Comparison of ENCODE assay signal across 8 mouse cellular contexts in the genomic region with DNA sequence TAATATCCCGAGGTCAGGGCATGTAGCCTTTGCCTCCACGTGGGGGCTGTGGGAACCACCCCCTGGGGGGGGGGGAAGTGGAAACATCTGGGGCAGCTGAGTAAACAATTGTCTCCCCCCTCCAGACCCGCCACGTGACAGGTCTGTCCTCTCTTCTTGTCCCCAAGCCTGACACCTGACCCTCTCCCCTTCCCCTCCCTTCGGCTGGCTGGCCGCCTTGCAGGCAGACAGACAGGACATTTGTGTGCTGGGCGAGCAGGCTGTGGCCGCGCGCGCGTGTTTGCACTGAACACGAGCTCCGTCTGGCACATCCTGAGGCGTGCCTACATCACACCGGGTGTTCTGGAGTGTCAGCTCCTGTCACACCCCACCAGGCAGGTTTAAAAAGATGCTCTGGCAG. TPM values are rescaled to one million over a fixed set of nuclear protein-coding genes. Genes with fewer than 3 reads are reported as not detected.
A peak's percentile ranks its signal among the peaks of the same experiment; 100 is the strongest.
DNase-seq lines count a peak whose midpoint lies in the region; ATAC-seq and TF ChIP-seq lines count a peak whose summit lies in the region.

No protein-coding gene starts in this region.

- no peaks in the 10 kb centered on the region for H3K36me3 ChIP-seq in liver, embryonic 12.5 days
- H3K36me3 ChIP-seq in forebrain, postnatal 0 days (ENCODE audit: insufficient read depth), result no peaks in the 10 kb centered on the region; the same call in 1 of the 2 replicates

- H3K9ac ChIP-seq in liver, embryonic 12.5 days, result no peak overlapping the region
- H3K9ac ChIP-seq in forebrain, postnatal 0 days, result peak overlapping the region; percentile 22; the same call in 1 of the 2 replicates

- no peaks in the 10 kb centered on the region for H3K9me3 ChIP-seq in liver, embryonic 12.5 days (replicated peaks)
- H3K9me3 ChIP-seq in forebrain, postnatal 0 days (ENCODE audit: low read length), result no peaks in the 10 kb centered on the region

- peaks cover 73% of the 10 kb centered on the region for H3K27me3 ChIP-seq in liver, embryonic 12.5 days (replicated peaks)
- H3K27me3 ChIP-seq in forebrain, postnatal 0 days (ENCODE audit: insufficient read depth, low read length), result no peaks in the 10 kb centered on the region

- 22% methylated on average over 16 of the region's 16 CpGs for WGBS in liver, embryonic 12.5 days (ENCODE audit: insufficient replicate concordance)
- 4% methylated on average over 16 of the region's 16 CpGs for WGBS in forebrain, postnatal 0 days

- no peak overlapping the region for H3K27ac ChIP-seq in liver, embryonic 12.5 days
- 0 out of 2 replicates have a peak overlapping the region, but pooled peaks have one; percentile 9 for H3K27ac ChIP-seq in forebrain, postnatal 0 days (ENCODE audit: low read depth, low read length)

- 0 out of 2 replicates have a peak, but pooled peaks cover 14% of the 10 kb centered on the region for H3K4me1 ChIP-seq in liver, embryonic 12.5 days
- H3K4me1 ChIP-seq in forebrain, postnatal 0 days (ENCODE audit: insufficient read depth), result peaks cover 30% of the 10 kb centered on the region

- H3K4me3 ChIP-seq in liver, embryonic 12.5 days, result no peak overlapping the region
- H3K4me3 ChIP-seq in forebrain, postnatal 0 days (ENCODE audit: low read depth, low read length), result peak overlapping the region; percentile 18

- H3K4me2 ChIP-seq in liver, embryonic 12.5 days, result peak overlapping the region; percentile 19; the same call in 1 of the 2 replicates
- peak overlapping the region; percentile 89 for H3K4me2 ChIP-seq in forebrain, postnatal 0 days (ENCODE audit: low read depth)

- DNase-seq in liver, result no peak
- DNase-seq in cerebellum, adult 9-10 months, result peak; percentile 68
- peak; percentile 22 for DNase-seq in forebrain, postnatal 0 days
- peak; percentile 38 to 70 for DNase-seq in natural killer cell, adult 2 months (ENCODE audit: low spot score in 2 of 2)
- DNase-seq in adrenal gland, adult (ENCODE audit: inconsistent age in 2 of 2, low spot score in 1 of 2), result no peak
- DNase-seq in c-Kit-positive CD71-positive TER-119-positive erythroid progenitor cells, embryonic 14.5 days (ENCODE audit: low spot score), result no peak

- no peak for TF ChIP-seq CTCF in forebrain, postnatal 0 days (IDR thresholded peaks at IDR 0.05; ENCODE audit: low read depth)

- ATAC-seq in liver, embryonic 12.5 days, result no peak
- ATAC-seq in forebrain, postnatal 0 days, result no peak
- ATAC-seq in megakaryocyte progenitor cell, adult 5-6 weeks (replicated peaks; ENCODE audit: poor library complexity), result no peak

RNA-seq across cellular contexts. Expression of a gene that starts 5.2 kb away (rescaled TPM):
- polyA plus RNA-seq in liver, embryonic 12.5 days (2016; fragmentation: Nextera tagmentation; extraction: Ambion mirVana), result 0.37 and 0.67 TPM in 2 replicates
- 154 and 193 TPM in 2 replicates for total RNA-seq in forebrain, postnatal 0 days (2014; rRNA removed)
- 59.4 and 65.2 TPM in 2 replicates for polyA plus RNA-seq in forebrain, postnatal 0 days (2015; fragmentation: Nextera tagmentation; extraction: Ambion mirVana)
- total RNA-seq in megakaryocyte progenitor cell, adult 5-6 weeks (2015), result 0.10 TPM in 1 of 2 replicates, not detected in the other
- not detected in 2 replicates for total RNA-seq in megakaryocyte progenitor cell, adult 5-6 weeks (2017)

RNA-seq across cellular contexts. Expression of a gene that starts 43.1 kb away (rescaled TPM):
- 0.26 and 0.37 TPM in 2 replicates for polyA plus RNA-seq in liver, embryonic 12.5 days (2016; fragmentation: Nextera tagmentation; extraction: Ambion mirVana)
- 0.38 and 0.71 TPM in 2 replicates for total RNA-seq in forebrain, postnatal 0 days (2014; rRNA removed)
- polyA plus RNA-seq in forebrain, postnatal 0 days (2015; fragmentation: Nextera tagmentation; extraction: Ambion mirVana), result 0.19 and 0.30 TPM in 2 replicates
- 1.6 and 2.9 TPM in 2 replicates for total RNA-seq in megakaryocyte progenitor cell, adult 5-6 weeks (2015)
- total RNA-seq in megakaryocyte progenitor cell, adult 5-6 weeks (2017), result 0.12 and 0.30 TPM in 2 replicates

RNA-seq across cellular contexts. Expression of a gene that starts 57.9 kb away (rescaled TPM):
- polyA plus RNA-seq in liver, embryonic 12.5 days (2016; fragmentation: Nextera tagmentation; extraction: Ambion mirVana), result 0.19 and 0.20 TPM in 2 replicates
- 25.9 and 36.8 TPM in 2 replicates for total RNA-seq in forebrain, postnatal 0 days (2014; rRNA removed)
- 14.0 and 20.0 TPM in 2 replicates for polyA plus RNA-seq in forebrain, postnatal 0 days (2015; fragmentation: Nextera tagmentation; extraction: Ambion mirVana)
- 0.10 and 0.67 TPM in 2 replicates for total RNA-seq in megakaryocyte progenitor cell, adult 5-6 weeks (2015)
- 0.12 and 2.0 TPM in 2 replicates for total RNA-seq in megakaryocyte progenitor cell, adult 5-6 weeks (2017)

Comparison
In these comparisons a context has a peak if more than half of its experiments do, and no peak if none do; other contexts are left out.
1. DNase-seq: peak in cerebellum, adult 9-10 months (single experiment), forebrain, postnatal 0 days (single experiment) and natural killer cell, adult 2 months (2 of 2); none in liver (single experiment), adrenal gland, adult (0 of 2) and c-Kit-positive CD71-positive TER-119-positive erythroid progenitor cells, embryonic 14.5 days (single experiment).
2. RNA of a gene that starts 5.2 kb away (total RNA-seq): 154 to 193 TPM in forebrain, postnatal 0 days; 0.10 TPM in megakaryocyte progenitor cell, adult 5-6 weeks; every median in the first group is over 100 times any median in the second.